Mouse (Mus musculus): ENCODE data around the gene Tor1b.

- TF ChIP-seq CTCF (IDR thresholded peaks at IDR 0.05; ENCODE audit: control insufficient read depth, insufficient read depth, low read length) (no peak), POLR2A (IDR thresholded peaks at IDR 0.05; ENCODE audit: borderline replicate concordance, control insufficient read depth, low read depth, low read length) (no peak)
Observed at GRCm38 (mm10) chr2:30920216-30920615, 32.5 kb upstream of the Tor1b start.

Data from bone marrow, adult 2 months (tissue).